ENCODE assay signal across 9 mouse cellular contexts in genomic region chr8:12874971-12875370, GRCm38 (mm10). TPM values are rescaled to one million over a fixed set of nuclear protein-coding genes. Genes with fewer than 3 reads are reported as not detected.
A peak's percentile ranks its signal among the peaks of the same experiment; 100 is the strongest.
DNase-seq lines count a peak whose midpoint lies in the region; ATAC-seq and TF ChIP-seq lines count a peak whose summit lies in the region.
"Had no signal": no experiment of that assay in that cellular context is flagged by ENCODE, and none has a peak within 500 bp of the region (broad histone marks: within the 10 kb centered on the region; RNA-seq: fewer than 3 reads in every experiment).

No protein-coding gene starts in this region.

- H3K4me3 ChIP-seq in hindbrain, embryonic 11.5 days (ENCODE audit: low read depth, low read length) = peak overlapping the region; percentile 45; the same call in 1 of the 2 replicates
- H3K4me3 ChIP-seq in hindbrain, postnatal 0 days (ENCODE audit: low read length) = no peak overlapping the region
- peak overlapping the region; percentile 57; the same call in 1 of the 2 replicates for H3K4me3 ChIP-seq in kidney, embryonic 15.5 days (replicated peaks)
- H3K4me3 ChIP-seq: myocyte had no signal

- ATAC-seq in hindbrain, embryonic 11.5 days (ENCODE audit: low FRiP score) = no peak
- no peak for ATAC-seq in hindbrain, postnatal 0 days
- no peak for ATAC-seq in kidney, embryonic 15.5 days (replicated peaks; ENCODE audit: low FRiP score)

- no peak for DNase-seq in hindbrain, embryonic 11.5 days (ENCODE audit: low spot score)
- no peak for DNase-seq in hindbrain, postnatal 0 days (ENCODE audit: low spot score)
- peak; percentile 16 for DNase-seq in thymus, postnatal 4 days
- DNase-seq in thymus, postnatal 10 days (ENCODE audit: low spot score in 2 of 2) = no peak
- DNase-seq in layer of hippocampus, postnatal 36 days = no peak
- no peak for DNase-seq in layer of hippocampus, postnatal 25 days (ENCODE audit: extremely low spot score in 1 of 2, low spot score in 1 of 2)
- DNase-seq: lung, postnatal 10 days had no signal

- H3K27me3 ChIP-seq in hindbrain, embryonic 11.5 days (ENCODE audit: control insufficient read depth, insufficient read depth, low read length) = no peaks in the 10 kb centered on the region
- no peaks in the 10 kb centered on the region for H3K27me3 ChIP-seq in hindbrain, postnatal 0 days (ENCODE audit: insufficient read depth, low read length)
- H3K27me3 ChIP-seq in kidney, embryonic 15.5 days = peaks cover 13% of the 10 kb centered on the region

- H3K4me1 ChIP-seq in hindbrain, embryonic 11.5 days (replicated peaks; ENCODE audit: control insufficient read depth, insufficient read depth, low read length) = peaks cover 4% of the 10 kb centered on the region
- H3K4me1 ChIP-seq in hindbrain, postnatal 0 days (ENCODE audit: insufficient read depth, low read length) = peaks cover 4% of the 10 kb centered on the region
- peaks cover 53% of the 10 kb centered on the region for H3K4me1 ChIP-seq in kidney, embryonic 15.5 days

- no peak for TF ChIP-seq CTCF in hindbrain, postnatal 0 days (IDR thresholded peaks at IDR 0.05; ENCODE audit: low read depth)

- 75% methylated on average over 4 of the region's 4 CpGs for WGBS in hindbrain, embryonic 11.5 days
- WGBS in hindbrain, postnatal 0 days = 65% methylated on average over 4 of the region's 4 CpGs
- WGBS in kidney, embryonic 15.5 days = 72% methylated on average over 4 of the region's 4 CpGs

- H3K36me3 ChIP-seq in hindbrain, embryonic 11.5 days (ENCODE audit: control insufficient read depth, insufficient read depth, low read length) = 0 out of 2 replicates have a peak, but pooled peaks cover under 1% of the 10 kb centered on the region
- H3K36me3 ChIP-seq in hindbrain, postnatal 0 days (ENCODE audit: insufficient read depth, low read length) = no peaks in the 10 kb centered on the region
- H3K36me3 ChIP-seq in kidney, embryonic 15.5 days = no peaks in the 10 kb centered on the region

- no peaks in the 10 kb centered on the region for H3K9me3 ChIP-seq in hindbrain, embryonic 11.5 days (ENCODE audit: control insufficient read depth, low read length)
- H3K9me3 ChIP-seq in hindbrain, postnatal 0 days (ENCODE audit: low read length) = no peaks in the 10 kb centered on the region
- H3K9me3 ChIP-seq in kidney, embryonic 15.5 days (replicated peaks) = no peaks in the 10 kb centered on the region

- no peak overlapping the region for H3K27ac ChIP-seq in hindbrain, embryonic 11.5 days (ENCODE audit: low read depth, low read length)
- no peak overlapping the region for H3K27ac ChIP-seq in hindbrain, postnatal 0 days
- peak overlapping the region; percentile 69 for H3K27ac ChIP-seq in kidney, embryonic 15.5 days

- H3K4me2 ChIP-seq in hindbrain, embryonic 11.5 days (replicated peaks; ENCODE audit: low read depth, low read length) = peak overlapping the region; percentile 69
- no peak overlapping the region for H3K4me2 ChIP-seq in hindbrain, postnatal 0 days (ENCODE audit: low read depth, low read length)
- peak overlapping the region; percentile 82 for H3K4me2 ChIP-seq in kidney, embryonic 15.5 days

- H3K9ac ChIP-seq in hindbrain, embryonic 11.5 days (ENCODE audit: low read depth, low read length) = no peak overlapping the region
- H3K9ac ChIP-seq in hindbrain, postnatal 0 days (replicated peaks; ENCODE audit: low read length) = no peak overlapping the region
- no peak overlapping the region for H3K9ac ChIP-seq in kidney, embryonic 15.5 days

RNA-seq across cellular contexts. Expression of gene Mcf2l, which starts 1.4 kb away (rescaled TPM):
- 51.0 and 54.4 TPM in 2 replicates for polyA plus RNA-seq in hindbrain, embryonic 11.5 days (2014; fragmentation: Nextera tagmentation; extraction: Ambion mirVana)
- total RNA-seq in hindbrain, postnatal 0 days (2014; rRNA removed) = 298 and 316 TPM in 2 replicates
- 94.1 and 94.2 TPM in 2 replicates for polyA plus RNA-seq in hindbrain, postnatal 0 days (2015; fragmentation: Nextera tagmentation; extraction: Ambion mirVana)
- polyA plus RNA-seq in kidney, embryonic 15.5 days (2015; fragmentation: Nextera tagmentation; extraction: Ambion mirVana) = 18.9 and 22.7 TPM in 2 replicates
- 100 to 1,000 TPM; 224 to 268 TPM for total RNA-seq in layer of hippocampus, postnatal 36 days (2021)
- 100 to 1,000 TPM; 215 to 241 TPM for total RNA-seq in layer of hippocampus, postnatal 25 days (2021)
